Mouse (Mus musculus) left cerebral cortex, postnatal 10 days (tissue): ENCODE measurements around the gene Gm8020. TPM values are rescaled to one million over a fixed set of nuclear protein-coding genes. Genes with fewer than 3 reads are reported as not detected.
"Not testable (repeated sequence)": the region's sequence is repeated elsewhere in the genome, so short reads cannot be mapped to it uniquely, and the experiment has no call there.

Source experiments
- DNase-seq, 2 experiments: peaks; one replicate each; pipeline ENCODE4 v3.0.0; 2021 to 2022; ENCODE audit warnings: low spot score in 2 of 2, mixed read lengths in 1 of 2; ENCODE audit errors: extremely low spot score in 1 of 2
- intact Hi-C: fragments of 180-260 bp; cut with DNase I; formaldehyde crosslinking; loops from one replicate; pipeline ENCODE4 v1.15.1; 2025
- total RNA-seq, 2 experiments: library from RNA; stranded (reverse); gene quantifications; 2 replicates each; pipeline ENCODE4 v1.2.3; 2021

The Gm8020 gene
- not detected for total RNA-seq

- intact Hi-C loops, DNase-seq: not testable (repeated sequence)
Measured at GRCm38 (mm10) chr14:42502249-42502648, at the start of gene Gm8020. Gene Gm8020, minus strand, starts transcription at chr14:42502349.

DNA sequence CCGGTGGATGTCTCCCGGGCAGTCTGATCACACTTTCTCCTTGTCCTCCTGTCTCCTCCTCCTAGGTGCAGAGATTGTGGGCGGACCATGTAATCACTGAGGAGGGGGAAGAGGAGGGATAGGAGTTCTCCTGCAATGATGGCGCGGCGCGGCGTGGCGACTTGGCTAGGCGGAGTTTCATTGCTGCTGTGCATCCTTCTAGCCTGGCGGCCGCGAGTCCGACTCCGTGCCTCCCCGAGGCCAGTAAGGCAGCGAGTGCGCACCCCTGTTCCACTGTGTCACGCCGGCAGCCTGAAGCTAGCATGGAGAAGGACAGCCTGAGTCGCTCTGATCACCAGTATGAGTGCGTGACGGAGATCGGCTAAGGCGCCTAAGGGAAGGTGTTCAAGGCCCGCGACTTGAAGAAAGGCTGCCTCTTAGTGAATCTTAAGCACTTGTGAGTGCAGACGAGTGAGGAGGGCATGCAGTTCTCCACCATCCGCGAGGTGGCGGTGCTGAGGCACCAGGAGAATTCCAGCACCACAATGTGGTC lies 41.1 kb upstream of the Gm8020 start:
- DNase-seq, result peak; percentile 24 to 32

DNA sequence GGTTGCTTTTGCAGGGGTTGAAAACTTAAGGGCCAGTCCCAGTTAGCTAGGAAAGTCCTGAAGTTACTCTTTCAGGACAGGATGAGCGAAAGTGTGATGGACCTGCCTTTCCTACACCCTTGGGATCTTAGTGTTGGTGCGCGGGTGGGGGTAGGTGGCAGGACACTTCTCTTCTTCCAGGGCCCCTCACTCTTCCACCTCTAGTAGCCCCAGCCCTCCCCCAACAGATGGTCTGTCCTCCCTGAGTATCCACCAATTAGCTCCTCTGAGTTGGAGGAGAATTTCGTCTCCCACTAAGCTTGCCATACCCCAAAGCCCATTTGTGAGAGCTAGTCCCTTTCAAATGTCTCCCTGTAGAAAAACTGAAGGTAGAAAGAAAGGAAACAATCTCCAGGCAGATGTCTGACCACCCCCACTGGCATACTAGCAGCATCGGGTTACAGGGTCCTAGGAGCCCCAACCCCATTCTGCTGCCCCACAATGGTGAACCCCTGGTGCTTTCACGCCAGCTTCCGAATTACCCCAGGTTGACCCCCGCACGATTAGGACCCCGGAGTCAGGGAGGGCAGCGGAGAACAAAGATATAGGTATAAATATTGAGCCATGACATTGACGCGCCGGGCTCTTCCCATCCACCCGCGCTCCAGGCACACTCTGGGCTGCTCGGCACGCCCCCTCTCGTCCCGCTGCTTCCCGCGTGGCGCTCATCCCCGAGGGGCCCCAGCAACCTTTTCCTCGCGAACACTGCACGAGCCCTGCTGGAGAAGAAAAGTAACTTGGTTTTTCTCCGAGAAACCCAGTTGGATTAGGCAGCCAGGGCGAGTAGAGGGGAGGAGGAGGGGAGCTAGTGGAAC lies 40.4 kb upstream of the Gm8020 start:
- DNase-seq, intact Hi-C loops: not testable (repeated sequence)

More for the DNA sequence above, 41.1 kb upstream of the Gm8020 start:
- intact Hi-C loops, result not testable (repeated sequence)

DNA sequence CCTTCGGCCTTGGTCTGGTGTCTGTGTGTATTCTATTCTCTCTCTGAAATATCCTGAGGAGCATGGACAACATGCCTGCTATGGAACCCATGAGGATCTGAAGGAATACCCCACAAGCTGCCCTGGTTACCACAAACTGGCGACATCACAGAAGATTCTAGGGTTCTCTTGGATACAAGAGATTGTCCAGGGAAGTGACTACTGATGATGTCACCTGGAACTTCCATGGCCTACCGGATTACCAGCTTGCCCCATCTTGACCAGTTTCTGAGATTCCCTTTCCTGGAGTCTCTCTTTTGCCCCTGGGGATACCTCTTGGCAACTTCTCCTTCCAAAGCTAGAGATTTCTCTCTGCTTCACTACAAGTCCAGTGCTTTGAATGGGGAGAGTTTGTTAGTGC lies 22.0 kb upstream of the Gm8020 start, which contains the start of gene Gm8024:
Gene Gm8024 (minus strand): TSS at position 101 of the 400 bp plus-strand sequence.
- intact Hi-C loops, DNase-seq: not testable (repeated sequence)

- intact Hi-C loops, DNase-seq: not testable (repeated sequence)
Measured at GRCm38 (mm10) chr14:42463581-42463980, 38.6 kb downstream of the Gm8020 start, which contains the start of gene Gm8011. Gene Gm8011, plus strand, starts transcription at chr14:42463881.

Other genes starting within 250 kb of the Gm8020 start
- gene Gm17026, start 242.3 kb downstream of the Gm8020 start, total RNA-seq, result not detected
- not detected for gene Gm9611, start 205.0 kb downstream of the Gm8020 start, total RNA-seq
- gene Gm7995, start 192.1 kb downstream of the Gm8020 start, total RNA-seq, result not detected
- gene Gm8005, start 62.7 kb downstream of the Gm8020 start, total RNA-seq, result not detected
- not detected for gene Gm8011, start 38.5 kb downstream of the Gm8020 start, total RNA-seq
- not detected for gene Gm8024, start 21.9 kb upstream of the Gm8020 start, total RNA-seq
- gene Gm17124, start 97.5 kb upstream of the Gm8020 start, total RNA-seq, result not detected
- gene Gm3633, start 139.6 kb upstream of the Gm8020 start, total RNA-seq, result not detected
- gene Gm10378, start 153.6 kb upstream of the Gm8020 start, total RNA-seq, result not detected